Mouse (Mus musculus): ENCODE results near the gene Tomt. TPM values are rescaled to one million over a fixed set of nuclear protein-coding genes. Genes with fewer than 3 reads are reported as not detected.

Gene Tomt
- total RNA-seq, 2 experiments from 2014 or later = not detected

DNA sequence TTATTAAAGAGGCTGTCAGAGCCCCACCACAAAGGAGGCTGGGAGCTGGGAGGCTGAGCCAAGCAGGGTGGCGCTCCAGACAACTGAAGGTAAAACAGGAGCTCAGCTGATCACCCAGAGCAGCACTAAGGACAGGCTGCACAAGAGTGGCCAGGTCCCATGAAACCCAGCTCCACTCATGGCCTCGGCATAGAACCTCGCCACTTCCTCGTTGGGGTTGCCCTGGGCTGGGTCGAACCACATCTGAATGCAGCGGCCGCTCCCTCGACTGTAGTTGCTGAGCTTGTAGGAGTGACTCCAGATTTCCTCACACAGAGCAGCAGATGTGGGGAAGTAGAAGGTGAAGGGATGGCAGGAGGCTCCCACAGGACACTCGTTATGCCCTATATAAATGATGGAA, 47.8 kb downstream of the Tomt start:
- no peak for DNase-seq (ENCODE audit: low spot score in 2 of 2)

DNA sequence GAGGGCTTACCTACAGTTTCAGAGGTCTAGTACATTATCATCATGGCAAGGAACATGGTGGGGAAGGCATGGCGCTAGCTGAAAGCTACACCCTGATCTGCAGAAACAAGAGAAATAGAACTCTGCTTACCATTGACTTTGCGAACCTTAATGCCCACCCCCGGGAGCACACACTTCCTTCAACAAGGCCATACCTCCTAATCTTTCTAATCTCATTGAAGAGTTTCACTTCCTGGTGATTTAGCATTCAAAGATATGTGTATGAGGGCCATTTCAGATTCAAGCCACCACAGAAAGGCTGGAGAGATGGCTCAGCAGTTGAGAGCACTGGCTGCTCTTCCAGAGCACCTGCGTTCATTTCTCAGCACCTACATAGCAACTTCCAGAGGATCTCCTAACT, 49.1 kb downstream of the Tomt start, which contains the start of gene Folr2:
TSS of gene Folr2 (minus strand) at position 101 of the 400 bp plus-strand sequence.
- no peak for DNase-seq (ENCODE audit: low spot score in 2 of 2)

- DNase-seq (ENCODE audit: low spot score in 2 of 2) = no peak
Observed at GRCm38 (mm10) chr7:101853816-101854215, 52.3 kb downstream of the Tomt start.

DNA sequence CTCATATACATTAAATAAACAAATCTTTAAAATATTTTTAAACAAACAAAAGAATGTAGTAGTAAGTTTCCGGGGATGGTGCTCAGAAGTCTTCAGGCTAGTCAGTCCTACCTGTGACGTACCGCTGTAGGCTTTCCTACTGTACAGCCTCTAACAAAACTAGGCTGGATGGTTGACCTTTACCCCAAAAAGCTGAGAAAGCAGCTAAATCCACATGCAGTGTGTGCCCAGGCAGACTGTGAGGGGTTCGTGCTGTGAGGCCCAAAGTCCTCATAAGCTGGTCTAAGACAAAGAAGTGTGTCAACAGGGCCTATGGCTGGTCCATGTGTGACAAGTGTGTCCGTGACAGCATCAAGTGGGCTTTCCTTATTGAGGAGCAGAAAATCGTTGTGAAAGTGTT, 53.3 kb downstream of the Tomt start:
- no peak for DNase-seq (ENCODE audit: low spot score in 2 of 2)

GRCm38 (mm10) chr7:101851689-101852088, 54.5 kb downstream of the Tomt start:
- DNase-seq (ENCODE audit: low spot score in 2 of 2) = no peak

Small RNA genes within 50 kb of the gene (microRNA-seq; reads per million reads assigned to microRNA genes)
- gene Gm22655 = 0 reads per million in 2 experiments

Other genes starting within 250 kb of the Tomt start
- 10 to 100 TPM; 59.2 to 60.1 TPM for gene Clpb, start 242.7 kb downstream of the Tomt start, total RNA-seq (2021)
- gene Phox2a, start 88.0 kb downstream of the Tomt start, total RNA-seq (2021) = not detected
- gene Inppl1, start 68.1 kb downstream of the Tomt start, total RNA-seq (2021) = 10 to 100 TPM; 23.0 to 31.1 TPM
- gene Folr2, start 49.2 kb downstream of the Tomt start, total RNA-seq (2021) = under 1 TPM in 1 of 2 experiments, not detected in 1; 0.40 TPM
- 10 to 100 TPM; 30.5 to 34.9 TPM for gene Anapc15, start 42.6 kb downstream of the Tomt start, total RNA-seq (2021)
- gene Folr1, start 35.6 kb downstream of the Tomt start, total RNA-seq (2021) = 1 to 10 TPM in 1 of 2 experiments, under 1 TPM in 1; 0.76 to 3.0 TPM
- 10 to 100 TPM; 90.2 to 96.3 TPM for gene Lamtor1, start 455 bp downstream of the Tomt start, total RNA-seq (2021)
- 1 to 10 TPM; 4.9 to 7.9 TPM for gene Lrrc51, start 27.5 kb upstream of the Tomt start, total RNA-seq (2021)
- 100 to 1,000 TPM; 108 to 119 TPM for gene Numa1, start 27.8 kb upstream of the Tomt start, total RNA-seq (2021)
- gene Il18bp, start 112.3 kb upstream of the Tomt start, total RNA-seq (2021) = 1 to 10 TPM; 5.6 to 6.1 TPM
- gene Rnf121, start 159.1 kb upstream of the Tomt start, total RNA-seq (2021) = 10 to 100 TPM; 36.5 to 40.4 TPM
- 10 to 100 TPM; 22.4 to 27.0 TPM for gene Xndc1, start 159.2 kb upstream of the Tomt start, total RNA-seq (2021)
- gene Xntrpc, start 159.4 kb upstream of the Tomt start, total RNA-seq (2021) = 1 to 10 TPM; 2.0 to 3.3 TPM
- gene Trpc2, start 176.8 kb upstream of the Tomt start, total RNA-seq (2021) = 1 to 10 TPM in 1 of 2 experiments, not detected in 1; 1.9 TPM
- gene Art1, start 195.4 kb upstream of the Tomt start, total RNA-seq (2021) = not detected
- not detected for gene Art5, start 203.1 kb upstream of the Tomt start, total RNA-seq (2021)
- not detected for gene Chrna10, start 210.5 kb upstream of the Tomt start, total RNA-seq (2021)

Measured in layer of hippocampus, adult 18-20 months (tissue).